Mouse (Mus musculus): ENCODE data around the gene Mpl. TPM values are rescaled to one million over a fixed set of nuclear protein-coding genes. Genes with fewer than 3 reads are reported as not detected.

Gene Mpl
- 2.9 and 3.9 TPM in 2 replicates for polyA plus RNA-seq (2016; fragmentation: Nextera tagmentation; extraction: Ambion mirVana)

DNA sequence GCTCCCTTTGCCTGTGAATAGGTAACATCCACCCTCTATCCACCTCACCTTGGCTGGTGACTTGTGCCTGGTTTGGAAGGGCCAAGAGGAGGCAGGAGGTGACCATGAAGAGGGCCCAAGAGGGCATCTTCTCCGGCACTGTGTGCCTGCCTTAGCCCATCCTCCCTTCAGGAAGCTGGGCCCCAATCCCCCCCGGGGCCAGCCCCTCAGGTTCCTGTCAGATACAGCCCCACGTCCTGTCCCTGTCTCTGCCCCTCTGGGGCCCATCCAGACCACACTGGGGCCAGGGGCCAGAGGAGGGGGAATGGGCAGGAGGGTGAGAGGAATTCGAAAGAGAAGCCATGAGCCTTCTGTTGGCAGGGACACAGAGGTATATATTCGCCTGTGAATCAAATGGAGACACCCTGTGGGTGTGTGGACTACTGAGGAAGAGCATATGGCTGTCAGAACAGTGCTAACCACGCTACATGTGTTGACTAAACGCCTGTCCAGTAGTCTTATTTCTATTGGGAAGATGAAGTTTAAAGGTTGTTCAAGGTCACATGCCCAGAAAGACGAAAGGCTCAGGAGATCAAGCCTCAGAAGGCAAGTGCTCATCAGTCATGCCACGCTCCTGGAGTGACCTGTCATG is at the start of gene Mpl:
Mpl (minus strand) TSS at position 169 of the 631 bp plus-strand sequence.
- Histone ChIP-seq H3K4me2 (no peak within 1 kb of the TSS), H3K9ac (peak within 1 kb of the TSS; percentile 27; the same call in 1 of the 2 replicates), H3K4me1 (replicated peaks) (peaks cover 4% of the 10 kb centered on the region; the same call in 1 of the 2 replicates), H3K27me3 (replicated peaks) (no peaks in the 10 kb centered on the region), H3K36me3 (no peaks in the 10 kb centered on the region), H3K27ac (ENCODE audit: poor library complexity, severe bottlenecking) (no peak within 1 kb of the TSS), H3K9me3 (replicated peaks) (no peaks in the 10 kb centered on the region), H3K4me3 (no peak within 1 kb of the TSS)
- 0 out of 2 replicates have a peak, but pooled peaks have one; percentile 22 for ATAC-seq (ENCODE audit: insufficient number of reproducible peaks, low FRiP score)
- WGBS = 65% methylated on average over 9 of the region's 9 CpGs

DNA sequence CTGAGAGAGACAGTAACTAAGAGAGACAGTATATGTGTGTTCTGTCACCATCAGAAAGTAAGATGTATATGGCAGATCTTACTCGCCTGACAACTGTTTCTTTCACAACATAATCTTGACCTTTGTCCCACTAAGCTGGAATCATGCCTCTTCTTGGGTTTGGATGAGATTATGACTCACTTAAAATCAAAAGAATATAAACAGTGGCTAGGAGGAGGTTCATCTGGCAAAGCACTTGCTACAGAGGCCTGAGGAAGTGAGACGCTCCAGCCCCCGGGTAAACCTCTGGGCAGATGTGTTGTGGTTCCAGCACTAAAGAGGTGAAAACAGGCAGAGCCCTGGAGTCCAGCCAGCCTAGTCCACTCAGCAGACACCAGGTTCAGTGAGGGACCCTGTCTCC is 48.2 kb upstream of the Mpl start:
- Histone ChIP-seq H3K9ac (no peak overlapping the region), H3K4me1 (replicated peaks) (no peaks in the 10 kb centered on the region), H3K4me2 (no peak overlapping the region), H3K9me3 (replicated peaks) (no peaks in the 10 kb centered on the region), H3K27me3 (replicated peaks) (no peaks in the 10 kb centered on the region), H3K36me3 (no peaks in the 10 kb centered on the region), H3K27ac (ENCODE audit: poor library complexity, severe bottlenecking) (no peak overlapping the region), H3K4me3 (no peak overlapping the region)
- WGBS = 57% methylated on average over 3 of the region's 3 CpGs
- no peak for ATAC-seq (ENCODE audit: insufficient number of reproducible peaks, low FRiP score)

DNA sequence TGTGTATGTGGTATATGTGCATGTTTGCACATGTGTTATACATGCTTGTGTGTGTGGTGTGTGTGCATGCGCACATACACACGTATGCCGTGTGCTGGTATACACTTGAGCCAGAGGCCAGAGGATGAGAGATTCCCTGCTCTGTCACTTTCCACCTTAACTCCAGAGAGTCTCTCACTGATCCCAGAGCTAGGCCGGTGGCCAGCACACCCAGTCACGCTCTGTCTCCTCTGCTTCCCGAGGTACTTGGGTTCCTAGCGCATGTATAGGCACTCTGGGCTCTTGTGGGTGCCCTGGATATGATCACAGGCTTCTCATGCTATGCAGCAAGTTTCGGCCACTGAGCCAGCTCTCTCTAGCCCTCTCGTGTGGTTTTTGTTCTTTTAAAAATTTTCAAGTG is 43.5 kb upstream of the Mpl start:
- ATAC-seq (ENCODE audit: insufficient number of reproducible peaks, low FRiP score) = no peak
- no peak overlapping the region for H3K9ac ChIP-seq
- H3K27me3 ChIP-seq (replicated peaks) = 0 out of 2 replicates have a peak, but pooled peaks cover 2% of the 10 kb centered on the region
- H3K4me2 ChIP-seq = no peak overlapping the region
- no peaks in the 10 kb centered on the region for H3K9me3 ChIP-seq (replicated peaks)
- H3K27ac ChIP-seq (ENCODE audit: poor library complexity, severe bottlenecking) = no peak overlapping the region
- 71% methylated on average over 9 of the region's 9 CpGs for WGBS
- H3K4me1 ChIP-seq (replicated peaks) = no peaks in the 10 kb centered on the region
- H3K4me3 ChIP-seq = no peak overlapping the region
- no peaks in the 10 kb centered on the region for H3K36me3 ChIP-seq

DNA sequence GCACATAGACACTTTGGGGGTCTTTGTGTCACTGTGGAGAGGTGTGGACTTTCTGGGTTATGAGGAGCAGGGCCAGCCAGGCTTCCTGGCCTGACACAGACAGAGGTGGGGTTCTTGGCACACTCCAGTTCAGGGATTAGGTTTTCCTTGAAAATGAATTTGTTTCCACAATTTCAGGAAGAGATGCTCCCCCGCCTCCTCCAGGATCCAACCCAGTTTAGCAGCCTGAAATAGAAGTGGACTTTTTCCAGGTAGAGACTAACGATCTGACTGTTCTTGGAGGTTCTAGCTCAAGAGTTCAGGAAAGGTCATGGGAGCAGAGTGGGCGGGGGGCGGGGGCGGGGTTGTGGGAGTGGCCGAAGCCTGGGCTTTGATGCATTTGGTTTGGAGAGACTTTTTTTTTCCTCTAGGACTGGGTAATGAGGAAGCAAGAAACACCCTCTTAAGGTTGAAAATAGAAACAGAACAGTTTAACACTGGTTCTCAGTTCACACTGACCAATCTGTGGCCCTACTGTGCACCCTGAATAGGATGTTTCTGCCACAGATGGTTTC is 42.9 kb upstream of the Mpl start:
- Histone ChIP-seq H3K36me3 (no peaks in the 10 kb centered on the region), H3K4me3 (no peak overlapping the region), H3K9me3 (replicated peaks) (no peaks in the 10 kb centered on the region), H3K27me3 (replicated peaks) (0 out of 2 replicates have a peak, but pooled peaks cover 2% of the 10 kb centered on the region), H3K4me2 (no peak overlapping the region), H3K9ac (no peak overlapping the region), H3K4me1 (replicated peaks) (no peaks in the 10 kb centered on the region), H3K27ac (ENCODE audit: poor library complexity, severe bottlenecking) (no peak overlapping the region)
- ATAC-seq (ENCODE audit: insufficient number of reproducible peaks, low FRiP score) = no peak
- WGBS = 48% methylated on average over 6 of the region's 6 CpGs

DNA sequence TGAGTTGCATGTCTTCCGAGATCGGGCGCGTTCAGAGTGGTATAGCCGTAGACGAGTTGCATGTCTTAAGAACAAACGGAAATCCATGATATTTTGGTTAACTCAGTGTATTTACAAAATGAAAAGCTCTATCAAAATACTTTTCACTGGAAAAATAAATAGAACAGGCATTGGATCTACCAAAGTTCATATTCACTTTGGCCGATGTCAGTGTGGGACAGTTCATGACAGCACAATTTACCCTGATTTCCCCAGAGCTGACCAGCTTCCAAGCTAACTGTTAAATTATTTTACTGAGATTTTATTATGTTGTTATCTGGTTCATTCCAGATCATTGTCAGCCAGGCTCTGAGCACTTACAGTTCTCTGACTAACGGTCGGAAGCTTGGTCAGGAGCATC is 33.1 kb upstream of the Mpl start:
- Histone ChIP-seq H3K4me2 (no peak overlapping the region), H3K4me3 (no peak overlapping the region), H3K9me3 (replicated peaks) (no peaks in the 10 kb centered on the region), H3K9ac (no peak overlapping the region), H3K36me3 (no peaks in the 10 kb centered on the region), H3K27me3 (replicated peaks) (no peaks in the 10 kb centered on the region), H3K4me1 (replicated peaks) (peaks cover 10% of the 10 kb centered on the region), H3K27ac (ENCODE audit: poor library complexity, severe bottlenecking) (no peak overlapping the region)
- no peak for ATAC-seq (ENCODE audit: insufficient number of reproducible peaks, low FRiP score)
- 68% methylated on average over 10 of the region's 10 CpGs for WGBS

DNA sequence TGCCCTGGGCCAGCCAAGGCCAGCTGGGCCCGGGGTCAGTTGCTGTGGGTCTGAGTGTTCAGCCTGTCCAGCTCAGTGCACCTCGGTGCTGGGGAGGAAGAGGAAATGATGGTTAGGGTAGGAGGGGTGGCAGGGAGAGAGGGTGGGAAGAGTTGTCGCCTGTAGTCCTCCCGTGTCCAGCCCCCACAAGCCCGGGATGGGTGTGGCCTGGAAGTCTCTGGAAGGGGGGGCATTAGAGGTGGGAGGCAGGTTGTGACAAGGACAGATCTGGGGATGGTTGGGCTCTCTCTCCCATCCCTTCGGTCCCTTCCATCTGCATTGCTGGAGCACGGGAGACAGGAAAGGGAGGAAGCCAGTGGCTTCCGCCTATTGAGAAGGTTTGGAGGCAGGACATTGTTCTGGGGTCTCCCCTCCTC is 32.4 kb upstream of the Mpl start, which contains the start of gene Tie1:
Tie1 (minus strand) TSS at position 345 of the 416 bp plus-strand sequence.
- ATAC-seq (ENCODE audit: insufficient number of reproducible peaks, low FRiP score) = peak; percentile 89
- H3K4me1 ChIP-seq (replicated peaks) = peaks cover 13% of the 10 kb centered on the region
- peak within 1 kb of the TSS; percentile 43 for H3K4me3 ChIP-seq
- no peaks in the 10 kb centered on the region for H3K27me3 ChIP-seq (replicated peaks)
- H3K4me2 ChIP-seq = peak within 1 kb of the TSS; percentile 58
- H3K27ac ChIP-seq (ENCODE audit: poor library complexity, severe bottlenecking) = peak within 1 kb of the TSS; percentile 75; the same call in 1 of the 2 replicates
- H3K9ac ChIP-seq = peak within 1 kb of the TSS; percentile 16; the same call in 1 of the 2 replicates
- no peaks in the 10 kb centered on the region for H3K36me3 ChIP-seq
- WGBS = 55% methylated on average over 8 of the region's 8 CpGs
- no peaks in the 10 kb centered on the region for H3K9me3 ChIP-seq (replicated peaks)

DNA sequence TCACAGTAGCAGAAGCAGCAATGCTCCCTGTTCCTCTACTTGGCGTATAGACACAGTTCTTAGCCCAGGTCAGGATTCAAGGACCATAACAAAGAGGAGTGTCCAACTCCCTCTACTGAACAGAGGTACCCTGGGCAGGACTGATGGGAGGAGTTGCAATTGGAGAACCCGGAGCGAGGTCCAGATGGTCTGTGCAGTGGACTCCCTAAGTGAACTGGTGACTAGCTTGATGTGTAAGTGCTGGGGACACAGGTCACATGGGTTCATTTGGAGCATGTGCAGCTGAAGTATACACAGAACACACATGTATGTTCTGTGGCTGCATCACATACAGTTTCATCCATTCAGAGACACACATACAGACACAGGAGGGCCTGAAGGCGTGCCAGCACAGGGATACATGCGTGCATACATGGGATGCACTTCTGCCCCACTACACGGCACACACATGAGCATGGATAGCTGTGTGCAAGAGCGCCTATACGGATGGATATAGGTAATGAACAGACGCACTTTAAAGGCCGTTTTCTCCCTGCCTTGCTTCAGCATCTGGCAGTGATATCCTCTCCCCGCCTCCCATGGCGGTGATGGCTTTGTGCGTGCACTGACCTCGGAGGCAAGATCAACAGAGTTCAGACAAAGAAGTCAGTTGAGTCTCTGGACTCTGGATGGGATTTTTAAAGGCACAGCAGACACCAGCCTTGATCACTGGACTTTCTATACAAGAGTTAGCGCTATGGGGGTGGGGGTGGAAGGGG is 19.6 kb upstream of the Mpl start:
- WGBS = 68% methylated on average over 15 of the region's 15 CpGs
- H3K9me3 ChIP-seq (replicated peaks) = no peaks in the 10 kb centered on the region; the same call in 1 of the 2 replicates
- peaks cover 21% of the 10 kb centered on the region for H3K36me3 ChIP-seq
- H3K4me3 ChIP-seq = no peak overlapping the region
- H3K4me1 ChIP-seq (replicated peaks) = no peaks in the 10 kb centered on the region
- H3K27ac ChIP-seq (ENCODE audit: poor library complexity, severe bottlenecking) = no peak overlapping the region
- no peak overlapping the region for H3K9ac ChIP-seq
- H3K27me3 ChIP-seq (replicated peaks) = 0 out of 2 replicates have a peak, but pooled peaks cover 3% of the 10 kb centered on the region
- H3K4me2 ChIP-seq = no peak overlapping the region
- ATAC-seq (ENCODE audit: insufficient number of reproducible peaks, low FRiP score) = no peak

DNA sequence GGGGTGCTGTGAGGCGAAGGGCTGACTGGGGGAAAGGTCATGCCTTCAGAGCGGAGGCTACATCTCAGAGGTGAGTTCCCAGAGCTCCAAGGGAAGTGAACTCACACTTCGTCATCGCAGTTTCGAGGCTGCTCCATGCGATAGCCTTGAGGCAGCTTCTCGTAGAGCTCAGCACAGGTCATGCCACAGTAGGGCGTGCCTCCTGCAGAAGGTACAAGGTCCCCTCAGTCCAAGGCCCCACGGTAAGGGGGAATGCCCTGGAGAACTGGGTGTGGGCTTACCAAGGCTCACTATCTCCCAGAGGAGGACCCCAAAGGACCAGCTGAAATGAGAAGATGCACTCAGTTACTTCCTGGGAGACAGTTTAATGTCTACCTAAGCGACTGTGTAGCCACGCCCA is 15.4 kb upstream of the Mpl start:
- Histone ChIP-seq H3K9me3 (replicated peaks) (no peaks in the 10 kb centered on the region; the same call in 1 of the 2 replicates), H3K27ac (ENCODE audit: poor library complexity, severe bottlenecking) (no peak overlapping the region), H3K4me3 (no peak overlapping the region), H3K4me1 (replicated peaks) (no peaks in the 10 kb centered on the region), H3K9ac (no peak overlapping the region), H3K36me3 (peaks cover 21% of the 10 kb centered on the region), H3K4me2 (no peak overlapping the region), H3K27me3 (replicated peaks) (0 out of 2 replicates have a peak, but pooled peaks cover 3% of the 10 kb centered on the region)
- no peak for ATAC-seq (ENCODE audit: insufficient number of reproducible peaks, low FRiP score)
- WGBS = 88% methylated on average over 11 of the region's 11 CpGs

DNA sequence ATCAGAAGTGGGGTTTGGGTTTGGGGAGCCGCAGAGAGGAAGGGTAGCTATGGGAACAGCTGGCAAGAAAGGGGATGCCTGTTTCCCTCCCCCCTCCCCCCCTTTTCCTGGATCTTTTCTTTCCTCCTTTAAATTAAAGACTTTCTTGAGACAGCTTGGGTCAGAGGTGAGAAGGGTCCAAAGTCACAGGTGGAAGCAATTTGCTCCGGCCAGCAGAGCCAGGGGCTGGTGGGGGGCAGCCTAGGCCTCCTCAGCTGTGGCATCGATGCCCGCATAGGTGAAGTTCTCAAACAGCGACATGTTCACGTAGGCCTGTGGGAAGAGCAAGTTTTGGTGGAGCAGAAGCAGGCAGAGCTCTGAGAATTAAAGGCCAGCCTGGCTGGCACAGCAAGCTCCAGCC is 14.0 kb upstream of the Mpl start:
- H3K9me3 ChIP-seq (replicated peaks) = no peaks in the 10 kb centered on the region; the same call in 1 of the 2 replicates
- no peak overlapping the region for H3K4me3 ChIP-seq
- H3K4me1 ChIP-seq (replicated peaks) = no peaks in the 10 kb centered on the region
- H3K9ac ChIP-seq = no peak overlapping the region
- peaks cover 16% of the 10 kb centered on the region for H3K36me3 ChIP-seq
- no peak overlapping the region for H3K27ac ChIP-seq (ENCODE audit: poor library complexity, severe bottlenecking)
- ATAC-seq (ENCODE audit: insufficient number of reproducible peaks, low FRiP score) = no peak
- H3K27me3 ChIP-seq (replicated peaks) = 0 out of 2 replicates have a peak, but pooled peaks cover 3% of the 10 kb centered on the region
- WGBS = 82% methylated on average over 6 of the region's 6 CpGs
- no peak overlapping the region for H3K4me2 ChIP-seq

DNA sequence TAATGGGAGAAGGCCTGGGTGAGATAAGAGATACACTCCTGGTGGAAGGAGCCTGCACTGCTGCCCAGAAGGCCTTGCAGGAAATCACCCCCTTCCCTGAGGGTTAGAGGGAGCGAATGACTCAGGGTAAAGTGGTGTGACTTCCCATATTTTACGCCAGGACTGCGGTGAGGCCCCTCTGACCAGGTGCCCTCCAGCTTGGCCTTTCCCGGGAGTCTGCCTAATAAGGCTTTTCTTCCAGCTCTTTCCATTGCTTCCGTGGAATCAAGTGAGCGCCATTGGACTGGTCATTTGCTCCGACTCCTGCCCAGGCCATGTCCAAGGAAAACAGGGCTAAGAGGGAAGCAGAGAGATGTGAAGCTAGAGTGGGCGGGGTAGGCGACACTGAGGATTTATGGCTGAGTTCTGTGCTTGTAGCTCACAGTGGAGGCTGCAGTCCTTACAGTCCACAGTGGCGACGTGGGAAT is 8.4 kb upstream of the Mpl start:
- Histone ChIP-seq H3K4me2 (no peak overlapping the region), H3K4me1 (replicated peaks) (peaks cover 12% of the 10 kb centered on the region), H3K9ac (no peak overlapping the region), H3K4me3 (no peak overlapping the region), H3K27me3 (replicated peaks) (peaks cover 2% of the 10 kb centered on the region; the same call in 1 of the 2 replicates), H3K9me3 (replicated peaks) (no peaks in the 10 kb centered on the region; the same call in 1 of the 2 replicates), H3K36me3 (no peaks in the 10 kb centered on the region), H3K27ac (ENCODE audit: poor library complexity, severe bottlenecking) (peak overlapping the region; percentile 32; the same call in 1 of the 2 replicates)
- 32% methylated on average over 11 of the region's 11 CpGs for WGBS
- peak; percentile 81 for ATAC-seq (ENCODE audit: insufficient number of reproducible peaks, low FRiP score)

DNA sequence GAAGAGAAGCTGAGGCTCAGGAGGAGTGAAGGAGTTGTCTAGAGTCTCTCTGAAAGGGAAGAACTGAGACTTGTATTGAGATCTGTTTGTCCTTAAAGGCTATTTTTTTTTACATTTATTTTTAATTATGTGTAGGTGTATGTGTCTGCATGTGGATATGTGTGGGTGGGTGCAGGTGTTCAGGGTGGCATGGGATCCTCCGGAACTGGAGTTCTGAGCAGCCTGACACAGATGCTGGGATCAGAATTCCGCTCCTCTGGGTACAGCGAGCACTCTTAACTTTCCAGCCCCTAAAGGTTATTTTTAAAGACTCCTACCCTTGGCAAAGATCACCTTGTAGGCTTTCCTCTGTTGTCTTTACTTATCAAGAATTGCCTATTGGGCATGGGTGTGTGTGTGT is 7.6 kb upstream of the Mpl start:
- 83% methylated on average over 3 of the region's 3 CpGs for WGBS
- Histone ChIP-seq H3K27me3 (replicated peaks) (peaks cover 2% of the 10 kb centered on the region; the same call in 1 of the 2 replicates), H3K9me3 (replicated peaks) (no peaks in the 10 kb centered on the region; the same call in 1 of the 2 replicates), H3K27ac (ENCODE audit: poor library complexity, severe bottlenecking) (no peak overlapping the region; the same call in 1 of the 2 replicates), H3K9ac (no peak overlapping the region), H3K36me3 (no peaks in the 10 kb centered on the region), H3K4me1 (replicated peaks) (peaks cover 12% of the 10 kb centered on the region), H3K4me2 (no peak overlapping the region; the same call in 1 of the 2 replicates), H3K4me3 (no peak overlapping the region)
- ATAC-seq (ENCODE audit: insufficient number of reproducible peaks, low FRiP score) = no peak
